Mouse (Mus musculus) forebrain, postnatal 0 days (tissue): ENCODE measurements at regions not wholly inside any gene's neighbourhood (a gene's known extent, or its start where the extent isn't known, plus 50 kb on each side); places are given as distances from the start of the nearest gene placed in this dataset.

Experiments
- ATAC-seq: fragments of 200-750 bp; cut with Nextera tagmentation; 2 replicates; pipeline ENCODE4 v1.8.0; 2017; ENCODE audit warnings: mild to moderate bottlenecking, moderate library complexity
- DNase-seq: peaks from one replicate; pipeline ENCODE4 v3.0.0-alpha.2; 2015
- H3K27ac ChIP-seq: fragments of 300-500 bp; sonication (generic); 2 replicates; pipeline ENCODE4 v1.5.1; 2014; ENCODE audit warnings: low read depth, mild to moderate bottlenecking, antibody characterized with exemption, low read length, moderate library complexity, mixed read lengths
- H3K27me3 ChIP-seq: fragments of 300-500 bp; sonication (generic); 2 replicates; pipeline ENCODE4 v1.6.1; 2014; ENCODE audit warnings: mild to moderate bottlenecking, low read length, mixed read lengths; ENCODE audit not compliant: insufficient read depth
- H3K36me3 ChIP-seq: fragments of 300-500 bp; sonication (generic); 2 replicates; pipeline ENCODE4 v1.6.1; 2014; ENCODE audit warnings: mild to moderate bottlenecking, moderate library complexity; ENCODE audit not compliant: insufficient read depth
- H3K4me1 ChIP-seq: fragments of 300-500 bp; sonication (generic); 2 replicates; pipeline ENCODE4 v1.6.1; 2014; ENCODE audit warnings: antibody characterized with exemption; ENCODE audit not compliant: insufficient read depth
- H3K4me2 ChIP-seq: fragments of 300-500 bp; sonication (generic); 2 replicates; pipeline ENCODE4 v1.6.1; 2014; ENCODE audit warnings: low read depth, mild to moderate bottlenecking, moderate library complexity
- H3K4me3 ChIP-seq: fragments of 300-500 bp; sonication (generic); 2 replicates; pipeline ENCODE4 v1.5.1; 2014; ENCODE audit warnings: low read depth, low read length, mixed read lengths
- H3K9ac ChIP-seq: fragments of 300-500 bp; sonication (generic); 2 replicates; pipeline ENCODE4 v1.6.1; 2014; ENCODE audit warnings: mild to moderate bottlenecking
- H3K9me3 ChIP-seq: fragments of 300-500 bp; sonication (generic); 2 replicates; pipeline ENCODE4 v1.6.1; 2016; ENCODE audit warnings: low read length
- CTCF ChIP-seq: sonication (generic); IDR thresholded peaks from 2 replicates; pipeline ENCODE4 v1.5.1; 2016; ENCODE audit warnings: antibody characterized with exemption, control low read depth, low read depth
- WGBS: fragments of 180-500 bp; shearing (Covaris S2); extraction: QIAGEN DNeasy Blood & Tissue Kit; methylation state at CpG from one replicate; pipeline ENCODE4 v1.1.7; 2014; 5-methylcytosine and 5-hydroxymethylcytosine counted together

DNA sequence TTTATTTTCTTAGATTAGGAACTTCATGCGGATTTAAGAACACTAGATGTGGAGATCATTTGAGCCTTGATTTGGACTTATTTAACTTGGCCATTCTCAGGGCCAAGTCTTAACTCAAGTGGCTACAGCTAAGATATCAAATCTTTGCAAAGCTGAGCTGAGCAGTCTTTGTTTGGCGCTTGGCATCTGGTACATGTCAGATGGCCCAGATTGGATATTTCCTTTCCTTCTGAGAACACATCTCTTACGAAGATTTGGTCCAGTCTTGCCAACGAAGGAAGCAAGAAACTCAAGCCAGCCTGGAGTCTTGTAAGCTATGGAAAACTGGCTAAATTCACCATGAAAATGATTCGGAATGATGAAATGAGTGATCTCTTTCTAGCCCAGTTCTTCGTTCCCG lies 59.1 kb upstream of the Cdc42ep3 start:
- no peaks in the 10 kb centered on the region for H3K36me3 ChIP-seq
- no peaks in the 10 kb centered on the region for H3K27me3 ChIP-seq
- no peak overlapping the region for H3K27ac ChIP-seq
- WGBS, result 82% methylated on average over 7 of the region's 7 CpGs
- H3K4me1 ChIP-seq, result no peaks in the 10 kb centered on the region
- TF ChIP-seq CTCF, result no peak
- ATAC-seq (no peak), DNase-seq (peak; percentile 52)
- H3K4me2 ChIP-seq, result no peak overlapping the region
- H3K9me3 ChIP-seq, result no peaks in the 10 kb centered on the region
- no peak overlapping the region for H3K9ac ChIP-seq
- H3K4me3 ChIP-seq, result no peak overlapping the region

DNA sequence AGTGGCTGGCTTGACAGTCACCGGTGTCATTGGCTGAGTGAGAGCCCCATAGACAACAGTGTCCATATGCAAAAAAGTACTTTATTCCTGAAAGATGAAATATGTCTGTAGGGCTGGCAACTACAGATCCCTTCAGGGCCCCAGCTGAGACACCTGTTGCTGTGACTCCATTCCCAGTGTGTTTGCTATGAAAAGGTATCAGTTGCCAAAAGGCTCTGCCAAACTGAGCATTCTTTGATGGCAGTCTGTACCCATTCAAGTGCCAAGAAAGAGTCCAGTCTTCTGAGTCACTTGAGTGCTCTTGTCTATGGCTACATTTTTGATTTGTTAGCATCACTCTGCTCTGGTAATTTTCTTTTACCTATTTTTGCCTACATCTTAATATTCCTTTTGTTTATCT lies 63.1 kb upstream of the Cdc42ep3 start:
- DNase-seq (peak; percentile 56), ATAC-seq (peak; percentile 59; the same call in 1 of the 2 replicates)
- no peak for TF ChIP-seq CTCF
- WGBS, result 70% methylated on average over 1 of the region's 1 CpGs
- Histone ChIP-seq H3K9ac (no peak overlapping the region), H3K27me3 (no peaks in the 10 kb centered on the region), H3K27ac (no peak overlapping the region), H3K4me1 (no peaks in the 10 kb centered on the region), H3K4me2 (no peak overlapping the region), H3K4me3 (no peak overlapping the region), H3K36me3 (no peaks in the 10 kb centered on the region), H3K9me3 (no peaks in the 10 kb centered on the region)

- H3K4me3 ChIP-seq, result no peak overlapping the region
- H3K4me1 ChIP-seq, result no peaks in the 10 kb centered on the region
- ATAC-seq (no peak), DNase-seq (no peak)
- H3K4me2 ChIP-seq, result no peak overlapping the region
- H3K9me3 ChIP-seq, result no peaks in the 10 kb centered on the region
- H3K36me3 ChIP-seq, result no peaks in the 10 kb centered on the region
- H3K27me3 ChIP-seq, result no peaks in the 10 kb centered on the region
- H3K9ac ChIP-seq, result no peak overlapping the region
- 67% methylated on average over 7 of the region's 7 CpGs for WGBS
- no peak for TF ChIP-seq CTCF
- no peak overlapping the region for H3K27ac ChIP-seq
Observed at GRCm38 (mm10) chr17:79421618-79422017, 66.7 kb upstream of the Cdc42ep3 start.

DNA sequence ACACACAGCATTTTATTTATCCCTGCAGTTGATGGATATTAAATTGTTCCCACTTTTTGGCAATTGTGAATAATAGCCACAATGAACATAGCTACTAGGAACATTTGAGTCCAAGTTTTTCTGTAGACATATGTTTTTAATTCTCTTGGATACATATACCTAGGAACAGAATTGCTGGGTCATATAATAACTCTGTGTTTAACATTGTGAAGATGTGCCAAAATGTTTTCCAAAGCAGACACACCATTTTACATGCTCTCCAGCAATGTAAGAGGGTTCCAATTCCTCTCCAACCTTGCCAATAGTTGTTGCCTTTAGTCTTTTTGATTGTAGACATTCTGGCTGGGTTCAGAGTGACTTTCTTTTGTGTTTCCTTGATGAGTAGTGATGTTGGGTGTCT lies 84.3 kb upstream of the Cdc42ep3 start:
- H3K27ac ChIP-seq, result no peak overlapping the region
- no peak for TF ChIP-seq CTCF
- ATAC-seq, result no peak
- DNase-seq, result no peak
- no peak overlapping the region for H3K4me2 ChIP-seq
- H3K4me3 ChIP-seq, result no peak overlapping the region
- no peaks in the 10 kb centered on the region for H3K4me1 ChIP-seq
- no peaks in the 10 kb centered on the region for H3K9me3 ChIP-seq
- H3K9ac ChIP-seq, result no peak overlapping the region
- no peaks in the 10 kb centered on the region for H3K36me3 ChIP-seq
- no peaks in the 10 kb centered on the region for H3K27me3 ChIP-seq

DNA sequence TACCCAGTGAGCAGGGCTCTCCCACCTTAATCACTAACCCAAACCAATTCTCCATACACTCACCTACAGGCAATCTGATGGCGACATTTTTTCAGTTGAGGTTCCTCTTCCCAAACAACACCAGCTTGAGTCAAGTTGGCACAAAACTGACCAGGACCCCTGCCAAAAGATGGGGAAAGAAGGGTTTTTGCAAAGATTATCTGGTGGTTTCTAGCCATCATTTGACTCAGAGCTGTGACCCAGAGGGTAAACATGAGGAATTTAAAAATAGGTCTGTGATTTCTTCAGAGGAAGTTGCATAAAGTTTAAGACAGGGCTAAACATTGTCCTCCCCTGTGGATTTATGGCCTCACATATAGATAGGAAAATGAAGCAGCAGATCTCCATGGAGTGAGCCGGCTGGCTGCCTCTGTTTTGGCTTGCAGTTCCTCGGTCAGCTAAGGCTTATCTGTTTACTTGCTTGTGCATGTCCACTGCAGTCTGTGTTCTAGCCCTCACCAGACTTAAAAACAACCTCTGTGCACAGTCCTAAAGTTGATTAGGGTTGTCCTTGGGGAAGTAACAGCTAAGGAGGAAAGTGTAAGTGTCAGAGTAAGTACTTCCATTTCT lies 87.7 kb upstream of the Cdc42ep3 start:
- H3K4me1 ChIP-seq, result no peaks in the 10 kb centered on the region
- DNase-seq, result no peak
- no peak overlapping the region for H3K27ac ChIP-seq
- H3K9me3 ChIP-seq, result no peaks in the 10 kb centered on the region
- H3K27me3 ChIP-seq, result no peaks in the 10 kb centered on the region
- no peak overlapping the region for H3K4me3 ChIP-seq
- H3K36me3 ChIP-seq, result no peaks in the 10 kb centered on the region
- no peak overlapping the region for H3K4me2 ChIP-seq
- no peak for ATAC-seq
- no peak overlapping the region for H3K9ac ChIP-seq
- TF ChIP-seq CTCF, result no peak
- WGBS, result 89% methylated on average over 3 of the region's 3 CpGs

GRCm38 (mm10) chr17:79447170-79447569 lies 92.3 kb upstream of the Cdc42ep3 start:
- Histone ChIP-seq H3K4me1 (peaks cover 6% of the 10 kb centered on the region; the same call in 1 of the 2 replicates), H3K4me3 (no peak overlapping the region), H3K4me2 (no peak overlapping the region), H3K27me3 (no peaks in the 10 kb centered on the region), H3K36me3 (no peaks in the 10 kb centered on the region), H3K27ac (no peak overlapping the region), H3K9ac (no peak overlapping the region), H3K9me3 (no peaks in the 10 kb centered on the region)
- no peak for DNase-seq
- WGBS, result 97% methylated on average over 6 of the region's 6 CpGs
- no peak for TF ChIP-seq CTCF
- no peak for ATAC-seq

GRCm38 (mm10) chr17:79451141-79451860 lies 96.4 kb upstream of the Cdc42ep3 start:
- no peak for DNase-seq
- no peak overlapping the region for H3K4me3 ChIP-seq

More at GRCm38 (mm10) chr17:79451141-79451860, 96.4 kb upstream of the Cdc42ep3 start:
- Histone ChIP-seq H3K9ac (no peak overlapping the region), H3K36me3 (no peaks in the 10 kb centered on the region), H3K27ac (no peak overlapping the region), H3K9me3 (no peaks in the 10 kb centered on the region), H3K27me3 (no peaks in the 10 kb centered on the region), H3K4me1 (peaks cover 6% of the 10 kb centered on the region; the same call in 1 of the 2 replicates), H3K4me2 (no peak overlapping the region)
- ATAC-seq, result no peak
- no peak for TF ChIP-seq CTCF
- WGBS, result 38% methylated on average over 12 of the region's 12 CpGs
